9 mouse cellular contexts compared by ENCODE assay signal in the genomic region with DNA sequence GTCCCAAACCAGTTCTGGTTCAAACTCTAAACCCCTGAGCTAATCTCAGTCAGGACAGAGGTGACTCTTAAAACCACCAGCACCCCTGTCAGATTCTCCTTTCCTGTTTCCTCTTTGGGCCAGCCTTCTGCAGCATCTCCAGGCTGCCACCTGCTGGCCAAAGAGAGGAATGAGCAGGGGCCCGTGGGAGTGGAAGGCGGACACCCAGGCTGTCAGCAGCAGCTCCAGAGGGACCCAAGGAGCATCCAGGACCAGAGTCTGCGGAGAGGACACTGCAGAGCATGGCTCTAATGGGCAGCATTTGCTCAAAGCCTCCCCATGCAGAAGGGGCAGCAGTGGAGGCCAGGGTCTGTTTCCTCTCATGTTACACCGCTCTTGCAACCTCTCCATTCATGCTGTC.
A peak's percentile ranks its signal among the peaks of the same experiment; 100 is the strongest.
DNase-seq lines count a peak whose midpoint lies in the region; ATAC-seq and TF ChIP-seq lines count a peak whose summit lies in the region.
"Had no signal": no experiment of that assay in that cellular context is flagged by ENCODE, and none has a peak within 500 bp of the region (broad histone marks: within the 10 kb centered on the region; RNA-seq: fewer than 3 reads in every experiment).

No protein-coding gene starts in this region.

- 46% methylated on average over 4 of the region's 4 CpGs for WGBS in large intestine, adult 2 months
- WGBS in lung, embryonic 14.5 days: 28% methylated on average over 4 of the region's 4 CpGs

- peak; percentile 97 for TF ChIP-seq CTCF in lung, embryonic 14.5 days (IDR thresholded peaks at IDR 0.05; ENCODE audit: low read depth)

- H3K27me3 ChIP-seq in lung, embryonic 14.5 days (ENCODE audit: insufficient read depth, low read length): no peaks in the 10 kb centered on the region

- no peak overlapping the region for H3K4me2 ChIP-seq in lung, embryonic 14.5 days
- H3K4me2 ChIP-seq: heart, embryonic 13.5 days had no signal

- H3K27ac ChIP-seq in lung, embryonic 14.5 days (ENCODE audit: low read depth): no peak overlapping the region
- H3K27ac ChIP-seq: heart, embryonic 13.5 days had no signal

- no peak overlapping the region for H3K4me3 ChIP-seq in lung, embryonic 14.5 days (ENCODE audit: low read depth, low read length)
- H3K4me3 ChIP-seq: heart, embryonic 13.5 days had no signal

- H3K9ac ChIP-seq in lung, embryonic 14.5 days: no peak overlapping the region
- H3K9ac ChIP-seq: heart, embryonic 13.5 days had no signal

- H3K9me3 ChIP-seq in lung, embryonic 14.5 days (ENCODE audit: low read depth, low read length): no peaks in the 10 kb centered on the region
- H3K9me3 ChIP-seq: heart, embryonic 13.5 days had no signal

- peak; percentile 33; the same call in 1 of the 2 replicates for ATAC-seq in lung, embryonic 14.5 days (ENCODE audit: insufficient read depth)

- no peaks in the 10 kb centered on the region for H3K36me3 ChIP-seq in lung, embryonic 14.5 days (ENCODE audit: insufficient read depth)
- H3K36me3 ChIP-seq: heart, embryonic 13.5 days had no signal

- peak; percentile 65 to 68 for DNase-seq in B cell, adult 2 months
- DNase-seq in adrenal gland, adult (ENCODE audit: inconsistent age in 2 of 2, low spot score in 1 of 2): peak; percentile 65 to 89
- peak; percentile 76 for DNase-seq in embryo, embryonic 10 days (ENCODE audit: low spot score)
- DNase-seq in gastrocnemius, postnatal 25 days: peak; percentile 47
- DNase-seq in large intestine, adult 2 months (ENCODE audit: low read depth, low spot score): peak; percentile 10
- DNase-seq in lung, embryonic 14.5 days: peak; percentile 81
- peak; percentile 62 for DNase-seq in retina, postnatal 7 days (ENCODE audit: low read depth, low spot score)
- peak; percentile 55 for DNase-seq in urinary bladder, adult 2 months (ENCODE audit: low spot score)

- no peaks in the 10 kb centered on the region for H3K4me1 ChIP-seq in lung, embryonic 14.5 days (ENCODE audit: insufficient read depth)

Comparison
In these comparisons a context has a peak if more than half of its experiments do, and no peak if none do; other contexts are left out.
1. DNase-seq: peak in every context shown above with its lines; median percentile 81 in lung, embryonic 14.5 days; 77 in adrenal gland, adult; 76 in embryo, embryonic 10 days; 66 in B cell, adult 2 months; 62 in retina, postnatal 7 days; 55 in urinary bladder, adult 2 months; 47 in gastrocnemius, postnatal 25 days; 10 in large intestine, adult 2 months.